Mouse (Mus musculus): ENCODE data around the gene Cdk5. TPM values are rescaled to one million over a fixed set of nuclear protein-coding genes. Genes with fewer than 3 reads are reported as not detected.

Gene Cdk5
- polyA plus RNA-seq (2014; fragmentation: Nextera tagmentation; extraction: Ambion mirVana), result 48.2 and 55.0 TPM in 2 replicates

DNA sequence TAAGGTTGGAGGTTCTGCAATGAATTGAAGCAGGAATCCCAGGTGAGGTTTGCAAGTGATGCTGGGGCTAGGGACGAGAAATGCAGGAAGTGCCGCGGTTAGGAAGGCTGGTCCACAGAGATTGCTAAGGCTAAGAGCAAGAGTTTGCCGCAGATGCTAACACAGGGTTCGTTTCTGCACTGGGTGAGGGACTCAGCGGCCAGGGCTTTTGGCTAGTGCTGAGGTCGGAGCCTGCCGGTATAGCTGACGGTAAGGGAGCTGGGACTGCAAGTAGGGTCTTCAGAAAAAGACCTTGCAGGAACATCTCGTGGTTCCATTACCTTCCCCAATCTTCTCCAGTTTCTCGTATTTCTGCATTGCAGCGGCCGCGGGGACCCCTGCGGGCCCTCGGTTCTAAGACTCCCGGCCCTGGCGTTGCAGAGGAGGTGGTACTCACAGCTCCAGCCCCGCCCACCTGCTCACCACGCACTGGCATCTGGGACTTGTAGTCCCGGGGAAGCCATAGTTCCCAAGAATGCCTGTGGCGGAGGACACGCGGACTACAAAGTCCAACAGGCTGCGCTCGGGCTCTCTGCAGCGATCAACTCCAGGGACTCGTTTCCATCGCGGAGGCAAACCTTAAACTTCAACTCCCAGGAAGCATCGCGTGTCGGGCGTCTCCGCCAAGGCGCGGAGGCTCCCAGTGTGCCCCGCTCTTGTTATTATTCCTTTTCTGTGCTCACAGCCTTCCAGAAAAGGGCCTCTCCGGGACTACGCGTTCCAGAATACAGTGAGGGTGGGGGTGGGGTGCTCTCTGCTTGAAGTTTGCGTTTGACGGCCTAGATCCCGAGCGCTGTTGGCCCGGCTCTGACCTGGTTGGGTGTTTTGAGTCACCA lies at the start of gene Cdk5, which contains the start of gene Slc4a2:
Gene Cdk5, minus strand, starts transcription at position 402 of the 875 bp plus-strand sequence.
Gene Slc4a2, plus strand, starts transcription at position 709 of the 875 bp plus-strand sequence.
- Histone ChIP-seq H3K9me3 (ENCODE audit: control insufficient read depth, low read length) (no peaks in the 10 kb centered on the region), H3K9ac (ENCODE audit: low read depth, low read length) (peak within 1 kb of the TSS; percentile 75), H3K4me3 (ENCODE audit: low read depth, low read length) (peak within 1 kb of the TSS; percentile 51), H3K27ac (replicated peaks; ENCODE audit: low read depth, low read length) (peak within 1 kb of the TSS; percentile 93), H3K4me1 (ENCODE audit: control insufficient read depth, insufficient read depth, low read length) (peaks cover 42% of the 10 kb centered on the region), H3K27me3 (replicated peaks; ENCODE audit: control insufficient read depth, insufficient read depth, low read length) (no peaks in the 10 kb centered on the region), H3K4me2 (ENCODE audit: low read depth, low read length) (peak within 1 kb of the TSS; percentile 85), H3K36me3 (ENCODE audit: control insufficient read depth, insufficient read depth, low read length) (peaks cover 36% of the 10 kb centered on the region)
- ATAC-seq (ENCODE audit: low read depth) (peak; percentile 96), DNase-seq (ENCODE audit: low spot score) (peak; percentile 100)
- under 1% methylated on average over 45 of the region's 46 CpGs for WGBS

DNA sequence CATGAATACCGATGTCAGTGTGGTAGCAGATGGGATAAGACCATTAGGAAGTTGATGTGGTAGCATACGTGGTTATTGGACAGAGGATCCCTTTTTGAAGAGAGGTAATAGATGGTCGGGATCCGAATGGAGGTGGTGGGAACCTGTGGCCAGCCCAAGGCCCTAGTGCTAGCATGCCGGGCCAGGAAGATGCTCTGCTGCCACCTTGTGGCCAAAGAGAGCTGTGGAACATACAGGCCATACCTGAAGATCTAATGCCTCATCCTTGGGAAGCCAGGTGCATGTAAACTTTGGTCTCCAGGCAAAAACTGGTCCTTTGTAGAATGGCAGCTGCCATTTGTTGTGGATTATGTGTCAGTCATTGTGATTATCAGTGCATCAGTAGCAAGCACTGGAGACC lies 47.3 kb upstream of the Cdk5 start:
- H3K27me3 ChIP-seq (replicated peaks; ENCODE audit: control insufficient read depth, insufficient read depth, low read length), result peaks cover 17% of the 10 kb centered on the region
- no peaks in the 10 kb centered on the region for H3K9me3 ChIP-seq (ENCODE audit: control insufficient read depth, low read length)
- DNase-seq (ENCODE audit: low spot score) (peak; percentile 86), ATAC-seq (ENCODE audit: low read depth) (peak; percentile 53; the same call in 1 of the 2 replicates)
- no peak overlapping the region for H3K9ac ChIP-seq (ENCODE audit: low read depth, low read length)
- peaks cover 25% of the 10 kb centered on the region for H3K4me1 ChIP-seq (ENCODE audit: control insufficient read depth, insufficient read depth, low read length)
- H3K4me3 ChIP-seq (ENCODE audit: low read depth, low read length), result no peak overlapping the region
- 0 out of 2 replicates have a peak, but pooled peaks cover 5% of the 10 kb centered on the region for H3K36me3 ChIP-seq (ENCODE audit: control insufficient read depth, insufficient read depth, low read length)
- WGBS, result 10% methylated on average over 5 of the region's 5 CpGs
- H3K27ac ChIP-seq (replicated peaks; ENCODE audit: low read depth, low read length), result no peak overlapping the region
- no peak overlapping the region for H3K4me2 ChIP-seq (ENCODE audit: low read depth, low read length)

DNA sequence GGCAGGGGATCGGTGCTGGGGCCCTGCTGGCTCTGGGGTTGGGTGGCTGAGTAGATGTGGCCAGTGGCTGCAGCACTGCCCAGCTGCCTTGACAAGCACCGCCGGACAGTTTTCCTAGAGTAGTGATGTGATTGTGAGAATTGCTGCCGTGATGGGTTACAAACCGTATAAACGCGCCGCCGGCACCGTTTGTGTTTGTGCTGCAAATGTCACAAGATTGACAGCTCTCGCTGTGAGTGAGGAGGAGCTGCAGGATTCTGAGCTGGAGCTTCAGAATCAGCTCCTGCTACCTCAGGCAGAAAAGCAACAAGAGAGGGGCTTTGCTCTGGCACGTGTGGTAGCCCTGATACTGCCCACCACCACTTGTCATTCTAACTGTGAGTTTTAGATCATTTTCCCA lies 43.4 kb upstream of the Cdk5 start:
- no peak overlapping the region for H3K4me2 ChIP-seq (ENCODE audit: low read depth, low read length)
- WGBS, result 52% methylated on average over 12 of the region's 12 CpGs
- ATAC-seq (ENCODE audit: low read depth), result no peak
- H3K36me3 ChIP-seq (ENCODE audit: control insufficient read depth, insufficient read depth, low read length), result peaks cover 2% of the 10 kb centered on the region; the same call in 1 of the 2 replicates
- no peak for DNase-seq (ENCODE audit: low spot score)
- no peaks in the 10 kb centered on the region for H3K27me3 ChIP-seq (replicated peaks; ENCODE audit: control insufficient read depth, insufficient read depth, low read length)
- H3K27ac ChIP-seq (replicated peaks; ENCODE audit: low read depth, low read length), result no peak overlapping the region
- H3K4me1 ChIP-seq (ENCODE audit: control insufficient read depth, insufficient read depth, low read length), result no peaks in the 10 kb centered on the region
- no peaks in the 10 kb centered on the region for H3K9me3 ChIP-seq (ENCODE audit: control insufficient read depth, low read length)
- H3K9ac ChIP-seq (ENCODE audit: low read depth, low read length), result no peak overlapping the region
- H3K4me3 ChIP-seq (ENCODE audit: low read depth, low read length), result no peak overlapping the region

DNA sequence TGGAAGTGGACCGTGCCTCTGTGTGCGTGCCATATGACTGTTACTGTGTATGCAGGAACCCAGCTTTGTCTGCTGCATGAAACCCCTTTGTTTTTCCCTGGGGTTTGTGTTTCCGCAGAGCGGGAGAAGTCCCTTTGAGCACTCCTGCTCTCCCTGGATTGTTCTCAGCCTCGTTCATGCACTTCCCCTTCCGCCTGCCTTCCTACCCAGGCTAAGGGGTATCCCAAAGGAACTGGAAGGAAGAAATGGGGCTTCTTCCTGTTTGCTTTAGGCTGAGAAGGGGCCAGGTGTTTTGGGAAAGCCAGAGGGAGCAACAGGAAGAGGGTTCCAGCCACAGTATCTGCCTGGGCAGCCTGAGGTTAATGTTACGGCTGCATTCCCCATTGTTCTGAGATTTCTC lies 32.3 kb upstream of the Cdk5 start:
- H3K27me3 ChIP-seq (replicated peaks; ENCODE audit: control insufficient read depth, insufficient read depth, low read length), result no peaks in the 10 kb centered on the region
- no peak overlapping the region for H3K27ac ChIP-seq (replicated peaks; ENCODE audit: low read depth, low read length)
- no peaks in the 10 kb centered on the region for H3K9me3 ChIP-seq (ENCODE audit: control insufficient read depth, low read length)
- ATAC-seq (ENCODE audit: low read depth) (no peak), DNase-seq (ENCODE audit: low spot score) (no peak)
- peaks cover 11% of the 10 kb centered on the region; the same call in 1 of the 2 replicates for H3K36me3 ChIP-seq (ENCODE audit: control insufficient read depth, insufficient read depth, low read length)
- no peak overlapping the region for H3K9ac ChIP-seq (ENCODE audit: low read depth, low read length)
- WGBS, result 56% methylated on average over 7 of the region's 7 CpGs
- peaks cover 22% of the 10 kb centered on the region for H3K4me1 ChIP-seq (ENCODE audit: control insufficient read depth, insufficient read depth, low read length)
- H3K4me3 ChIP-seq (ENCODE audit: low read depth, low read length), result no peak overlapping the region
- peak overlapping the region; percentile 10; the same call in 1 of the 2 replicates for H3K4me2 ChIP-seq (ENCODE audit: low read depth, low read length)

DNA sequence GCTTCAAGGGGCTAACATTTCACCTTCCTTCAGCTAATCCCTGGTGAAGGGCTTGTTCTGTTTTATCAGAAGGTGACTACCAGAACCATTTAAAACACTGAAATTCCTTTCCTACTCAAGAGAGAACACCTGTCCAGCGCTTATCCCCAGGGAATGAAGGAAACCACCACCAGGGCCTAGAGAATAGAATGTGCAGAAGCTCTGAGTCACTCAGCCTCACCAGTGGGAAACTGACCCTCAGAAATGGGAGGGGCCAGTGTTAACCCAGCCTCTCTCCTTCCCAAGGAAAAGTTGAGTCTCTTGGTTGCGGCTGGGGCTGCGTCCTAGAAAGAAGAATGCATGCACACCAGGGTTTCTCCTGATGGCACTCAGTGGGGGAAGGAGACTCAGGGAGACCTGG lies 31.7 kb upstream of the Cdk5 start:
- ATAC-seq (ENCODE audit: low read depth), result no peak
- Histone ChIP-seq H3K36me3 (ENCODE audit: control insufficient read depth, insufficient read depth, low read length) (peaks cover 6% of the 10 kb centered on the region; the same call in 1 of the 2 replicates), H3K27ac (replicated peaks; ENCODE audit: low read depth, low read length) (no peak overlapping the region), H3K27me3 (replicated peaks; ENCODE audit: control insufficient read depth, insufficient read depth, low read length) (no peaks in the 10 kb centered on the region), H3K9ac (ENCODE audit: low read depth, low read length) (no peak overlapping the region), H3K9me3 (ENCODE audit: control insufficient read depth, low read length) (no peaks in the 10 kb centered on the region), H3K4me2 (ENCODE audit: low read depth, low read length) (peak overlapping the region; percentile 95; the same call in 1 of the 2 replicates), H3K4me3 (ENCODE audit: low read depth, low read length) (no peak overlapping the region), H3K4me1 (ENCODE audit: control insufficient read depth, insufficient read depth, low read length) (peaks cover 22% of the 10 kb centered on the region)
- WGBS, result 58% methylated on average over 3 of the region's 3 CpGs
- no peak for DNase-seq (ENCODE audit: low spot score)

DNA sequence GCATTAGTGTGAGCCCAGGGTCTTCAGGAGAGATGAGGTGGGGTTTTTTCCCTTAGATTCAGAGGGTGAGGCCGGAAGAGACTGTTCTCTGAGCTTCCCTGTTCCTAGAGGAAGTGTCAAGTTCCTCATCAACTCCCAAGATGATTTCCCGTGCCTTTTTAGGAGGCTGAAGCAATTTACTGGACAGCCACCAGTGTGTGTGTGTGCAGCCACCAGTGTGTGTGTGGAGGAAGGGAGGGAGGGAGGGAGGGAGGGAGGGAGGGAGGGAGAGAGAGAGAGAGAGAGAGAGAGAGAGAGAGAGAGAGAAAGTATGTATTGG lies 30.6 kb upstream of the Cdk5 start:
- no peaks in the 10 kb centered on the region for H3K9me3 ChIP-seq (ENCODE audit: control insufficient read depth, low read length)
- no peak for ATAC-seq (ENCODE audit: low read depth)
- H3K4me2 ChIP-seq (ENCODE audit: low read depth, low read length), result peak overlapping the region; percentile 95
- 26% methylated on average over 2 of the region's 2 CpGs for WGBS
- H3K4me3 ChIP-seq (ENCODE audit: low read depth, low read length), result peak overlapping the region; percentile 76
- H3K9ac ChIP-seq (ENCODE audit: low read depth, low read length), result peak overlapping the region; percentile 90
- peaks cover 22% of the 10 kb centered on the region for H3K4me1 ChIP-seq (ENCODE audit: control insufficient read depth, insufficient read depth, low read length)
- H3K27ac ChIP-seq (replicated peaks; ENCODE audit: low read depth, low read length), result no peak overlapping the region
- DNase-seq (ENCODE audit: low spot score), result no peak
- H3K27me3 ChIP-seq (replicated peaks; ENCODE audit: control insufficient read depth, insufficient read depth, low read length), result no peaks in the 10 kb centered on the region
- H3K36me3 ChIP-seq (ENCODE audit: control insufficient read depth, insufficient read depth, low read length), result peaks cover 6% of the 10 kb centered on the region; the same call in 1 of the 2 replicates

DNA sequence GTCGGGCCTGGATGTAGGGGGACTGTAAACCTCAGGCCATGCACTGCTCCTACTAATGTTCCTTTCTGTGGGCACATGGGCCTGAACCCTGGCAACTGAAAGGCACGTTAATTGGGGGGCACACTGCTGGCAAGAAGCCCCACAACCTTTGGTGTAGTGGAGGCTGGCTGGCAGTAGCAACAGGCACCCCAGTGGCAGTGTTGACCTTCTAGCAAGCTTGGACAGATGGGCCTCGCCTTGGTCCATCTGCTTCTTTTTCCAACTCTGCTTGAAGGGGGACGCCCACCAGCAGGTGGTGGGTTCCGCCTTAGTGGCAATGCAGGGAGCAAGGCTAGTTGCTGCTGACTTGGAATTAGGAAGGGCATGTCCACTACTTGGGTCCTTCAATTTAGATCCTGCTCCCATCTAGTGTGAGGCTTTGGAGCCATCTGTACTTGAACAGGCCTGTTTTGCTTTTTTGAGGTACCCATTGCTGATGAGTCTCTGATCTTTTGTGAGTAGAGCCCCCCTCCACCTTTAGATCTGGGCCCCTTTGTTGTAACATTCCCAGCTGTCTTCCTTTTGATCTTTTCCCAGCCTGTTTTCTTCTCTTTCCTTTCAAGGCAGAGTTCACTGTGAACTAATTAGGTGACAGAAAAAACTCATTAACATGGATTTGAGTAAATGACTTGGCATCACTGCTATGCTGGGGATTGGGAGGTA lies 30.1 kb upstream of the Cdk5 start:
- Histone ChIP-seq H3K27ac (replicated peaks; ENCODE audit: low read depth, low read length) (peak overlapping the region; percentile 91; the same call in 1 of the 2 replicates), H3K27me3 (replicated peaks; ENCODE audit: control insufficient read depth, insufficient read depth, low read length) (no peaks in the 10 kb centered on the region)

DNA sequence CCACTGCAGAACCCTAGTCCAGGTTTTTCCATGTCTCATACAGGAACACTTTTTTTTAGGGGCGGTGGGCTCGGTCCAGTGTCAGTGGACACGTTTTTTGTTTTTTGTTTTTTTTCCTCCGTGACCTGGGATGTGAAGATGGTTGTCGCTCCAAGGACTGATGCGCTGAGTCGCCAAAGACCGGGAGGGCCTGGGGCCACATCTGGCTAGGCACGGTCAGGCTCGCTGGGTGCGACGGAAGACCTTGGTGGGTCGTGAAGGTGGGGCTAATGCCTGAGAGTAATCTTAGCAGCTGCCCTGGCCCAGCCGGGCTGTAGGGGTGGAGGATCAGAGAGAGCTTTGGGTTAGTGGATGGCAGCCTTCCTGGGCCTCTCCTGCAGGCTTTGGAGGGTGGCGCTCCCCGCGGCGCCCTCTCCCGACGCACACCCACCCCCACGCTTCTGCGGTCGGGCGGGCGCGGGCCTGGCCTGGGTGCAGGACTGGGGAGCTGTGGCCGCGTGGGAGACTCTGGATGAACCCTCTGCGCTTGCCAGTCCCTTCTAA lies 29.4 kb upstream of the Cdk5 start:
- Histone ChIP-seq H3K36me3 (ENCODE audit: control insufficient read depth, insufficient read depth, low read length) (0 out of 2 replicates have a peak, but pooled peaks cover under 1% of the 10 kb centered on the region), H3K9me3 (ENCODE audit: control insufficient read depth, low read length) (no peaks in the 10 kb centered on the region), H3K4me2 (ENCODE audit: low read depth, low read length) (peak overlapping the region; percentile 95), H3K27me3 (replicated peaks; ENCODE audit: control insufficient read depth, insufficient read depth, low read length) (no peaks in the 10 kb centered on the region), H3K27ac (replicated peaks; ENCODE audit: low read depth, low read length) (peak overlapping the region; percentile 91), H3K9ac (ENCODE audit: low read depth, low read length) (peak overlapping the region; percentile 90), H3K4me3 (ENCODE audit: low read depth, low read length) (peak overlapping the region; percentile 76), H3K4me1 (ENCODE audit: control insufficient read depth, insufficient read depth, low read length) (peaks cover 22% of the 10 kb centered on the region)
- 0% methylated on average over 14 of the region's 29 CpGs for WGBS
- no peak for ATAC-seq (ENCODE audit: low read depth)
- DNase-seq (ENCODE audit: low spot score), result peak; percentile 41

More for the DNA sequence above, 30.1 kb upstream of the Cdk5 start:
- ATAC-seq (ENCODE audit: low read depth), result no peak
- Histone ChIP-seq H3K4me2 (ENCODE audit: low read depth, low read length) (peak overlapping the region; percentile 95), H3K9ac (ENCODE audit: low read depth, low read length) (peak overlapping the region; percentile 90), H3K4me3 (ENCODE audit: low read depth, low read length) (peak overlapping the region; percentile 76), H3K36me3 (ENCODE audit: control insufficient read depth, insufficient read depth, low read length) (peaks cover 6% of the 10 kb centered on the region; the same call in 1 of the 2 replicates), H3K4me1 (ENCODE audit: control insufficient read depth, insufficient read depth, low read length) (peaks cover 22% of the 10 kb centered on the region), H3K9me3 (ENCODE audit: control insufficient read depth, low read length) (no peaks in the 10 kb centered on the region)
- DNase-seq (ENCODE audit: low spot score), result peak; percentile 39
- WGBS, result 9% methylated on average over 3 of the region's 5 CpGs
